Mouse (Mus musculus) liver, embryonic 15.5 days (tissue): ENCODE measurements at regions not wholly inside any gene's neighbourhood (a gene's known extent, or its start where the extent isn't known, plus 50 kb on each side); places are given as distances from the start of the nearest gene placed in this dataset.

ENCODE experiments used
- ATAC-seq: fragments of 200-750 bp; cut with Nextera tagmentation; 2 replicates; pipeline ENCODE4 v1.8.0; 2017; ENCODE audit warnings: moderate number of reproducible peaks, mild to moderate bottlenecking, moderate library complexity; ENCODE audit not compliant: insufficient read depth
- H3K27ac ChIP-seq: fragments of 300-500 bp; sonication (generic); replicated peaks from 2 replicates; pipeline ENCODE4 v1.5.1; 2015; ENCODE audit warnings: mild to moderate bottlenecking, inconsistent platforms
- H3K27me3 ChIP-seq: fragments of 300-500 bp; sonication (generic); 2 replicates; pipeline ENCODE4 v1.6.1; 2015; ENCODE audit warnings: mild to moderate bottlenecking, inconsistent platforms
- H3K36me3 ChIP-seq: fragments of 300-500 bp; sonication (generic); replicated peaks from 2 replicates; pipeline ENCODE4 v1.6.1; 2015; ENCODE audit warnings: moderate library complexity, mild to moderate bottlenecking, inconsistent platforms
- H3K4me1 ChIP-seq: fragments of 300-500 bp; sonication (generic); replicated peaks from 2 replicates; pipeline ENCODE4 v1.6.1; 2015; ENCODE audit warnings: inconsistent platforms
- H3K4me2 ChIP-seq: fragments of 300-500 bp; sonication (generic); 2 replicates; pipeline ENCODE4 v1.6.1; 2015; ENCODE audit warnings: moderate library complexity, mild to moderate bottlenecking, inconsistent platforms
- H3K4me3 ChIP-seq: fragments of 300-500 bp; sonication (generic); replicated peaks from 2 replicates; pipeline ENCODE4 v1.5.1; 2015; ENCODE audit warnings: mild to moderate bottlenecking, inconsistent platforms
- H3K9ac ChIP-seq: fragments of 300-500 bp; sonication (generic); 2 replicates; pipeline ENCODE4 v1.6.1; 2015; ENCODE audit warnings: moderate library complexity, mild to moderate bottlenecking, inconsistent platforms
- H3K9me3 ChIP-seq: fragments of 300-500 bp; sonication (generic); replicated peaks from 2 replicates; pipeline ENCODE4 v1.6.1; 2016; ENCODE audit warnings: inconsistent platforms
- WGBS: fragments of 180-500 bp; shearing (Covaris S2); methylation state at CpG from one replicate; pipeline ENCODE4 v1.1.7; 2015; ENCODE audit warnings: mixed read lengths; ENCODE audit not compliant: insufficient replicate concordance; 5-methylcytosine and 5-hydroxymethylcytosine counted together

GRCm38 (mm10) chr8:92771856-92772650, 55.0 kb upstream of the Mmp2 start:
- Histone ChIP-seq H3K4me2 (peak overlapping the region; percentile 35), H3K9ac (no peak overlapping the region), H3K27ac (no peak overlapping the region), H3K9me3 (no peaks in the 10 kb centered on the region), H3K4me1 (no peaks in the 10 kb centered on the region), H3K4me3 (peak overlapping the region; percentile 29), H3K36me3 (no peaks in the 10 kb centered on the region), H3K27me3 (no peaks in the 10 kb centered on the region)
- WGBS, result 34% methylated on average over 14 of the region's 14 CpGs
- ATAC-seq, result no peak

- no peak overlapping the region for H3K27ac ChIP-seq
- H3K9me3 ChIP-seq, result no peaks in the 10 kb centered on the region
- WGBS, result 76% methylated on average over 10 of the region's 10 CpGs
- H3K36me3 ChIP-seq, result no peaks in the 10 kb centered on the region
- H3K9ac ChIP-seq, result no peak overlapping the region
- no peak for ATAC-seq
- H3K4me1 ChIP-seq, result no peaks in the 10 kb centered on the region
- H3K4me2 ChIP-seq, result peak overlapping the region; percentile 35
- H3K27me3 ChIP-seq, result no peaks in the 10 kb centered on the region
- H3K4me3 ChIP-seq, result no peak overlapping the region
These were observed 54.3 kb upstream of the Mmp2 start for GRCm38 (mm10) chr8:92772826-92773225.

GRCm38 (mm10) chr8:92775186-92775585, 51.9 kb upstream of the Mmp2 start:
- Histone ChIP-seq H3K4me1 (no peaks in the 10 kb centered on the region), H3K4me3 (no peak overlapping the region), H3K9me3 (no peaks in the 10 kb centered on the region), H3K27ac (no peak overlapping the region), H3K36me3 (no peaks in the 10 kb centered on the region), H3K9ac (no peak overlapping the region), H3K27me3 (no peaks in the 10 kb centered on the region), H3K4me2 (no peak overlapping the region)
- no peak for ATAC-seq
- 47% methylated on average over 4 of the region's 4 CpGs for WGBS

- Histone ChIP-seq H3K9me3 (no peaks in the 10 kb centered on the region), H3K4me2 (no peak overlapping the region), H3K4me3 (no peak overlapping the region), H3K4me1 (no peaks in the 10 kb centered on the region), H3K27me3 (no peaks in the 10 kb centered on the region), H3K9ac (no peak overlapping the region), H3K27ac (no peak overlapping the region), H3K36me3 (no peaks in the 10 kb centered on the region)
- WGBS, result 17% methylated on average over 5 of the region's 5 CpGs
- ATAC-seq, result no peak
These were observed 50.0 kb upstream of the Mmp2 start for GRCm38 (mm10) chr8:92777106-92777505.
